Mouse (Mus musculus) cerebellum, postnatal 4 days (tissue): Measurements from ENCODE around the gene Szt2.

Source experiments
- DNase-seq, 2 experiments: peaks; one replicate each; pipeline ENCODE4 v3.0.0; 2022; ENCODE audit warnings: low spot score in 2 of 2, mixed read lengths in 1 of 2

Gene Szt2

GRCm38 (mm10) chr4:118413553-118413952 lies 4.5 kb upstream of the Szt2 start:
- no peak for DNase-seq

- no peak for DNase-seq
These were observed 1.8 kb upstream of the Szt2 start for GRCm38 (mm10) chr4:118410871-118411270.

- DNase-seq, result no peak
These were observed 6.4 kb downstream of the Szt2 start for GRCm38 (mm10) chr4:118402701-118403100.

GRCm38 (mm10) chr4:118401918-118402317 lies 7.2 kb downstream of the Szt2 start:
- no peak for DNase-seq

- DNase-seq, result no peak
These were observed 7.7 kb downstream of the Szt2 start for GRCm38 (mm10) chr4:118401421-118401820.

GRCm38 (mm10) chr4:118398400-118398799 lies 10.7 kb downstream of the Szt2 start:
- no peak for DNase-seq

- DNase-seq, result no peak
These were observed 12.6 kb downstream of the Szt2 start for GRCm38 (mm10) chr4:118396433-118396832.

- DNase-seq, result no peak
These were observed 13.8 kb downstream of the Szt2 start for GRCm38 (mm10) chr4:118395289-118395688.

GRCm38 (mm10) chr4:118394505-118394904 lies 14.6 kb downstream of the Szt2 start:
- DNase-seq, result no peak

- DNase-seq, result no peak
These were observed 18.9 kb downstream of the Szt2 start for GRCm38 (mm10) chr4:118390146-118390545.

- DNase-seq, result no peak
These were observed 21.8 kb downstream of the Szt2 start for GRCm38 (mm10) chr4:118387316-118387715.

- no peak for DNase-seq
These were observed 25.8 kb downstream of the Szt2 start for GRCm38 (mm10) chr4:118383271-118383670.

GRCm38 (mm10) chr4:118375999-118376398 lies 33.1 kb downstream of the Szt2 start:
- no peak for DNase-seq

GRCm38 (mm10) chr4:118371822-118372221 lies 37.3 kb downstream of the Szt2 start:
- no peak for DNase-seq

- DNase-seq, result no peak
These were observed 40.5 kb downstream of the Szt2 start for GRCm38 (mm10) chr4:118368616-118369015.

GRCm38 (mm10) chr4:118367551-118367950 lies 41.5 kb downstream of the Szt2 start:
- DNase-seq, result no peak

GRCm38 (mm10) chr4:118365991-118366390 lies 43.1 kb downstream of the Szt2 start:
- DNase-seq, result no peak

GRCm38 (mm10) chr4:118364641-118365040 lies 44.4 kb downstream of the Szt2 start:
- DNase-seq, result no peak

- DNase-seq, result no peak
These were observed 45.1 kb downstream of the Szt2 start for GRCm38 (mm10) chr4:118363985-118364384.

GRCm38 (mm10) chr4:118362879-118363278 lies 46.2 kb downstream of the Szt2 start:
- DNase-seq, result no peak

- no peak for DNase-seq
These were observed 47.6 kb downstream of the Szt2 start for GRCm38 (mm10) chr4:118361451-118361850.

- peak in 1 of 2 experiments; percentile 73 for DNase-seq
These were observed 49.0 kb downstream of the Szt2 start for GRCm38 (mm10) chr4:118359896-118360720.

- no peak for DNase-seq
These were observed 49.7 kb downstream of the Szt2 start for GRCm38 (mm10) chr4:118359211-118359895.
